ENCODE assay signal across 19 mouse cellular contexts in the genomic region with DNA sequence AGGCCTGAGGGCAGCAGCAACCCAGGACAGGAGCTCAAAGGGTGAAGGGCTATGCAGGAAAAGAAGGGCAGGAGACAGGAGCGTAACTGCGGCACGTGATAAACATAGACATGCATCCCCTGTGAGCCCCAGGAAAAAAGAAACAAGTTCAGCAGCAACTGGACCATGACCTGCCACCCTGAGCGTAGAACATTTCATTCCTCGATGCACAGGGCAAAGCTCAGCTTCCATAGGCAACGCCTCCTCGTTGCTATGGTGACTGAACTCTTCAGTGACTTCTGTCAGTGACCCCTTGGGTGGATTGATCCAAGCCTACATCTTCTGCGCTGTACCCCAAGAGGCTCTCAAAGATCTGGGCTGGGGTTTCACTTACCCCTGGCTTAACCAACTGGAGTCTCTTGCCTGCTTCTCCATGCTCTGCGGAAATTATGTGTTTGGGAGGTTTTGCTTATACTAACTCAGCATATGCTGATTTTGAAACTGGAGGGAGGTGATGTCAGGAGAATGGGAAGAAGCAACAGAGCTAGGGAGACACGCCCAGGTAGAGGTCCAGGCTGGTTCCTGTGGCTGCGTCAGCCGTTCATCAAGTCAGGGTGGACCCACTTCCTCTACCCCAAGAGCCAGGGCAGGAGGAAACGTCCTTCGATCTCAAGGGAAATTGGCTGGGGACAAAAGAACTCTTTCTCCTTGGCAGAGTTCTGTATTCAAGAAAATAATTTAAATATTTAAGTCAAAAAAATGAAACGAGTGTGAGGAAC. TPM values are rescaled to one million over a fixed set of nuclear protein-coding genes. Genes with fewer than 3 reads are reported as not detected.
A peak's percentile ranks its signal among the peaks of the same experiment; 100 is the strongest.
DNase-seq lines count a peak whose midpoint lies in the region; ATAC-seq and TF ChIP-seq lines count a peak whose summit lies in the region.
"Had no signal": no experiment of that assay in that cellular context is flagged by ENCODE, and none has a peak within 500 bp of the region (broad histone marks: within the 10 kb centered on the region; RNA-seq: fewer than 3 reads in every experiment).

No protein-coding gene starts in this region.

- peaks cover 19% of the 10 kb centered on the region; the same call in 1 of the 2 replicates for H3K4me1 ChIP-seq in kidney, adult 2 months (ENCODE audit: control insufficient read depth, insufficient read depth, low read length)
- H3K4me1 ChIP-seq: midbrain, embryonic 12.5 days had no signal

- intact Hi-C loops in left cerebral cortex, postnatal 36 days (cut with DNase I): no loop called here
- intact Hi-C loops in left cerebral cortex, postnatal 10 days (cut with DNase I): no loop called here

- TF ChIP-seq POLR2A in kidney, adult 2 months (IDR thresholded peaks at IDR 0.05; ENCODE audit: low read depth, low read length): no peak

- no peak overlapping the region for H3K27ac ChIP-seq in kidney, adult 2 months (ENCODE audit: insufficient read depth, low read depth, low read length)
- H3K27ac ChIP-seq: lung, embryonic 15.5 days; midbrain, embryonic 12.5 days had no signal

- peak; percentile 53 for ATAC-seq in common myeloid progenitor, adult 5-6 weeks (replicated peaks; ENCODE audit: low read depth, poor library complexity, severe bottlenecking)
- ATAC-seq: forebrain, postnatal 0 days had no signal

- TF ChIP-seq CTCF in kidney, adult 2 months (conservative IDR thresholded peaks at IDR 0.05; ENCODE audit: insufficient read depth, insufficient read length, low read depth, low read length): no peak

- no peak overlapping the region for H3K4me3 ChIP-seq in kidney, adult 2 months (ENCODE audit: insufficient read depth, low read depth, low read length)
- H3K4me3 ChIP-seq: lung, embryonic 15.5 days; midbrain, embryonic 12.5 days had no signal

- H3K27me3 ChIP-seq in kidney, adult 2 months (replicated peaks; ENCODE audit: control insufficient read depth, insufficient read depth, low read length): no peaks in the 10 kb centered on the region
- H3K27me3 ChIP-seq: CH12.LX; lung, embryonic 15.5 days; midbrain, embryonic 12.5 days had no signal

- peak; percentile 16 for DNase-seq in R1 (ENCODE audit: low read depth, low spot score)
- peak; percentile 93 for DNase-seq in kidney, adult 2 months
- DNase-seq in kidney, postnatal 4 days: peak; percentile 45 to 71
- DNase-seq in frontal cortex, postnatal 14 days (ENCODE audit: low spot score in 2 of 2): no peak
- DNase-seq in left cerebral cortex, postnatal 36 days (ENCODE audit: low spot score in 2 of 2): no peak
- DNase-seq in layer of hippocampus, postnatal 25 days (ENCODE audit: extremely low spot score in 1 of 2, low spot score in 1 of 2): no peak
- DNase-seq in left cerebral cortex, postnatal 10 days (ENCODE audit: extremely low spot score in 1 of 2, low spot score in 2 of 2): no peak
- DNase-seq: adrenal gland, adult 2 months; cerebellum, postnatal 14 days; forebrain, postnatal 0 days; heart, postnatal 10 days had no signal

- 33% methylated on average over 15 of the region's 15 CpGs for WGBS in kidney, adult 2 months

- H3K36me3 ChIP-seq in kidney, adult 2 months (ENCODE audit: control insufficient read depth, insufficient read depth, low read length): no peaks in the 10 kb centered on the region
- H3K36me3 ChIP-seq: lung, embryonic 15.5 days; midbrain, embryonic 12.5 days had no signal

RNA-seq across cellular contexts. Expression of a gene that starts 6.5 kb away (rescaled TPM):
- not detected in 2 replicates for total RNA-seq in common myeloid progenitor, adult 5-6 weeks (2017)
- 26.7 and 29.8 TPM in 2 replicates for polyA plus RNA-seq in kidney, adult 2 months (2012; rRNA removed)
- not detected for total RNA-seq in left cerebral cortex, postnatal 36 days (2021)
- not detected for total RNA-seq in layer of hippocampus, postnatal 25 days (2021)
- total RNA-seq in left cerebral cortex, postnatal 10 days (2021): not detected
- total RNA-seq: adrenal gland, adult 2 months; CH12.LX; heart, adult 18-20 months; heart, postnatal 10 days; left cerebral cortex, adult 8-10 months had no signal
- polyA plus RNA-seq: adrenal gland, adult 2 months; forebrain, postnatal 0 days; midbrain, embryonic 12.5 days; neural tube, embryonic 11.5 days; spleen, adult 2 months had no signal

RNA-seq across cellular contexts. Expression of a gene that starts 15.3 kb away (rescaled TPM):
- 80.7 and 86.9 TPM in 2 replicates for total RNA-seq in common myeloid progenitor, adult 5-6 weeks (2017)
- polyA plus RNA-seq in kidney, adult 2 months (2012; rRNA removed): 1.7 and 2.5 TPM in 2 replicates
- 10 to 100 TPM; 23.1 to 28.7 TPM for total RNA-seq in left cerebral cortex, postnatal 36 days (2021)
- total RNA-seq in layer of hippocampus, postnatal 25 days (2021): 10 to 100 TPM; 47.4 to 59.0 TPM
- total RNA-seq in left cerebral cortex, postnatal 10 days (2021): 10 to 100 TPM; 32.5 to 32.8 TPM

Comparison
In these comparisons a context has a peak if more than half of its experiments do, and no peak if none do; other contexts are left out.
1. DNase-seq: peak in R1 (single experiment), kidney, adult 2 months (single experiment) and kidney, postnatal 4 days (2 of 2); none in frontal cortex, postnatal 14 days (0 of 2), left cerebral cortex, postnatal 36 days (0 of 2), layer of hippocampus, postnatal 25 days (0 of 2) and left cerebral cortex, postnatal 10 days (0 of 2).